Mouse (Mus musculus): ENCODE data around the gene Gm15517. TPM values are rescaled to one million over a fixed set of nuclear protein-coding genes. Genes with fewer than 3 reads are reported as not detected.
"Not testable (repeated sequence)": the region's sequence is repeated elsewhere in the genome, so short reads cannot be mapped to it uniquely, and the experiment has no call there.

Gene Gm15517
- not detected in 2 replicates for polyA plus RNA-seq (2014; fragmentation: Nextera tagmentation; extraction: Ambion mirVana)

DNA sequence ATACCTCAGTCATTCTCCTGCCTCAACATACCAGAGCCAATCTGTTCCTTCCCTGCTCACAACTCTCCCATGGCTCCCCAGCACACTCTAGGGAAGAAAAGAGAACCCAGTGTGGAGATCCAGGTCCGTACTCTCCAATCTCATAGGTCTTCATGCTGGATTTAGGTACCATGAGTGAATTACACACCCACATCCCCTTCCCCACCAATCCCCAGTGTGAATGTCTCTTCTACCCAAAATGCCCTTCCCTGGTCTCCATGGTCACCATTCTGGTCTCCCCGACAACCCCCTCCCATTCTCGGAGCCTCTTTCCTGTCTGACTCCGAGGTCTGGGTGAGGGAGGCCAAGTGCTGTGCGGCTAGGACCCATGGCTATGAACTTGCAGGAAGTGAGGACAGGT is at the start of gene Gm15517:
TSS of gene Gm15517 (plus strand) at position 301 of the 400 bp plus-strand sequence.
- Histone ChIP-seq H3K9me3 (ENCODE audit: control insufficient read depth, low read length) (no peaks in the 10 kb centered on the region), H3K4me2 (replicated peaks; ENCODE audit: low read depth, low read length) (no peak within 1 kb of the TSS), H3K9ac (ENCODE audit: low read depth, low read length) (no peak within 1 kb of the TSS), H3K27me3 (ENCODE audit: control insufficient read depth, insufficient read depth, low read length) (no peaks in the 10 kb centered on the region; the same call in 1 of the 2 replicates), H3K36me3 (ENCODE audit: control insufficient read depth, insufficient read depth, low read length) (no peaks in the 10 kb centered on the region), H3K4me1 (ENCODE audit: control insufficient read depth, insufficient read depth, low read length) (0 out of 2 replicates have a peak, but pooled peaks cover 4% of the 10 kb centered on the region), H3K27ac (ENCODE audit: low read depth, low read length) (no peak within 1 kb of the TSS), H3K4me3 (ENCODE audit: low read length) (no peak within 1 kb of the TSS)
- ATAC-seq (ENCODE audit: low FRiP score, low TSS enrichment): no peak
- 53% methylated on average over 5 of the region's 5 CpGs for WGBS

DNA sequence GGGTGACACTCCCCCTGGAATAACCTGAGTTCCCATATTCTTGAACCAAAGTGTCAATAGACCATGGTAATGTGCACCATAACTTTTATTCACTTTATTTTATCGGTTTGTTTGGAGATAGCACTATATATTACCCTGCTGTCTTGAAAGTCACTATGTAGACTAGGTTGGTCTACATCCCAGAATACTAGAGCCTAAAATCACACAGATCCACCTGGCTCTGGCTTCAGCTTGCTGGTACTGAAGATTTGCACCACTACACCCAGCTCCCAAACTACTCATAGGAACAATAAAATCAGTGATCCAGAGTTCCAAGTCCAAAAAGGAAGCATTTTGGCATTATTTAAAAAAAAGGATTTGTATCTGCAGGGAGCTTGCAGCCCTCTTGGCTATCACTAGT is 45.6 kb upstream of the Gm15517 start, which contains the start of gene Klk1b5:
TSS of gene Klk1b5 (plus strand) at position 301 of the 400 bp plus-strand sequence.
- H3K4me1 ChIP-seq (ENCODE audit: control insufficient read depth, insufficient read depth, low read length): no peaks in the 10 kb centered on the region
- H3K4me3 ChIP-seq (ENCODE audit: low read length): no peak within 1 kb of the TSS
- no peak within 1 kb of the TSS for H3K27ac ChIP-seq (ENCODE audit: low read depth, low read length)
- WGBS: 88% methylated on average over 1 of the region's 1 CpGs
- no peak within 1 kb of the TSS for H3K9ac ChIP-seq (ENCODE audit: low read depth, low read length)
- H3K9me3 ChIP-seq (ENCODE audit: control insufficient read depth, low read length): no peaks in the 10 kb centered on the region
- H3K4me2 ChIP-seq (replicated peaks; ENCODE audit: low read depth, low read length): no peak within 1 kb of the TSS
- no peak for ATAC-seq (ENCODE audit: low FRiP score, low TSS enrichment)
- no peaks in the 10 kb centered on the region for H3K27me3 ChIP-seq (ENCODE audit: control insufficient read depth, insufficient read depth, low read length)
- H3K36me3 ChIP-seq (ENCODE audit: control insufficient read depth, insufficient read depth, low read length): no peaks in the 10 kb centered on the region

DNA sequence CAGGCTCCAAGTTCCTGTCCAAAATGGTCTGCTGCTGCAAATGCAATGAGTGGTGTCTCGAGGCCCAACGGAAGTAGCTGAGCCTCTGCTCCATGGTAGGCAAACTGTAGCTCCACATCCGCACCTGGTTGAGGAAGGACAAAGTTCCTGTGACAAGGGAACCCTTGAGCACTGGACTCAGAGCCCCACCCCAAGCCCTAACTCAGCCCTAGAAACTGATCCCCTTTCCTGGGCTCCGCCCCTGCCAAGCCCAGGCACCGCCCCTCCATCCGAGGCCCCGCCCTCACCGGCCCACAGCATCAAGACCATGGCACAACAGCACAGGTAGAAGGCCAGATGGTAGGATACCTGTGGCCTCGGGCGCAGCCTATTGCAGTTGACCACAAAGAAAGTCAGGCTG is 39.6 kb upstream of the Gm15517 start:
- not testable (repeated sequence) for H3K27me3 ChIP-seq (ENCODE audit: control insufficient read depth, insufficient read depth, low read length); H3K4me1 ChIP-seq (ENCODE audit: control insufficient read depth, insufficient read depth, low read length); H3K36me3 ChIP-seq (ENCODE audit: control insufficient read depth, insufficient read depth, low read length); H3K9me3 ChIP-seq (ENCODE audit: control insufficient read depth, low read length); H3K4me3 ChIP-seq (ENCODE audit: low read length); H3K4me2 ChIP-seq (replicated peaks; ENCODE audit: low read depth, low read length); H3K27ac ChIP-seq (ENCODE audit: low read depth, low read length); ATAC-seq (ENCODE audit: low FRiP score, low TSS enrichment); H3K9ac ChIP-seq (ENCODE audit: low read depth, low read length)
- WGBS: 63% methylated on average over 8 of the region's 10 CpGs

DNA sequence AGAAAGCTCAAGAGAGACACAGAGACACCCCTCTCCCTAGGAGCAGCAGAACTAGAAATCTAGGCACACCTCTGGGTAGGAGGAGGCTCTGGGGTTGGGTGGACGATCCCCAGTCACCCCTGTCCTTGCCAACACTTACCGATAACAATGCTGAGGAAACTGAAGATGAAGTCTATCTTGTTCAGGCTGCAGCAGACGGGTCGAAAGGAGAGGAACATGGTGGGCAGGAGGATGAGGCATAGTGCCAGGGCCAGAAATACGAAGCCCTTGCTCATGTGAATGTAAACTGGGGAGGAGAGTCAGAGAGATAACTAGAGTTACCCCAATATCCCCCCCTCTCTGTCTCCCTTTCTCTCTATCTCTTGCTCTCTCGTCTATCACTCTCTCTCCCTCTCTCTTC is 38.9 kb upstream of the Gm15517 start:
- H3K36me3 ChIP-seq (ENCODE audit: control insufficient read depth, insufficient read depth, low read length); H3K9me3 ChIP-seq (ENCODE audit: control insufficient read depth, low read length); H3K4me1 ChIP-seq (ENCODE audit: control insufficient read depth, insufficient read depth, low read length); H3K27ac ChIP-seq (ENCODE audit: low read depth, low read length); H3K27me3 ChIP-seq (ENCODE audit: control insufficient read depth, insufficient read depth, low read length); H3K4me2 ChIP-seq (replicated peaks; ENCODE audit: low read depth, low read length); H3K9ac ChIP-seq (ENCODE audit: low read depth, low read length); ATAC-seq (ENCODE audit: low FRiP score, low TSS enrichment); H3K4me3 ChIP-seq (ENCODE audit: low read length): not testable (repeated sequence)
- 76% methylated on average over 6 of the region's 6 CpGs for WGBS

DNA sequence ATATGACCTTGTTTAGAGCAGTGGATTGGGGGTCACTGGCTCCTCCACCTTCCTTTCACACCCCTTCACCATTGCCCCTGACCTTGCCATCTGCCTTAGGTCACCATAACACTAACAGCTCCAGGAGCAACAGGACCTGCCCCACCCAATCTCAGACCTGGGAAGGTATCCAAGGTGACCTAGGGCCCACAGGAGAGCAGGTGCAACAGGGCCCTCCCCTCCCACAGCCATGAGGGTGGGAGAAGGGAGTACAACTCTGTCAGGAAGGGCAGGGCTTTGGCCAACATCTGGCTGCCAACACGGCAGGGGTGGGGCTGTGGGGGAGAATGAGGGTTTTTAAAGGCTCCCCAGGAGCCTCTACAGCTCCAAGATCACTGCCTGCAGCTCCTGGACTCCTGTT is 36.2 kb upstream of the Gm15517 start, which contains the start of gene Klk1:
TSS of gene Klk1 (plus strand) at position 285 of the 400 bp plus-strand sequence.
- H3K36me3 ChIP-seq (ENCODE audit: control insufficient read depth, insufficient read depth, low read length): no peaks in the 10 kb centered on the region
- H3K9ac ChIP-seq (ENCODE audit: low read depth, low read length): no peak within 1 kb of the TSS
- H3K4me3 ChIP-seq (ENCODE audit: low read length): no peak within 1 kb of the TSS
- H3K4me1 ChIP-seq (ENCODE audit: control insufficient read depth, insufficient read depth, low read length): no peaks in the 10 kb centered on the region
- WGBS: 47% methylated on average over 1 of the region's 1 CpGs
- no peak within 1 kb of the TSS for H3K27ac ChIP-seq (ENCODE audit: low read depth, low read length)
- no peak for ATAC-seq (ENCODE audit: low FRiP score, low TSS enrichment)
- H3K27me3 ChIP-seq (ENCODE audit: control insufficient read depth, insufficient read depth, low read length): no peaks in the 10 kb centered on the region
- H3K9me3 ChIP-seq (ENCODE audit: control insufficient read depth, low read length): no peaks in the 10 kb centered on the region
- no peak within 1 kb of the TSS for H3K4me2 ChIP-seq (replicated peaks; ENCODE audit: low read depth, low read length)

DNA sequence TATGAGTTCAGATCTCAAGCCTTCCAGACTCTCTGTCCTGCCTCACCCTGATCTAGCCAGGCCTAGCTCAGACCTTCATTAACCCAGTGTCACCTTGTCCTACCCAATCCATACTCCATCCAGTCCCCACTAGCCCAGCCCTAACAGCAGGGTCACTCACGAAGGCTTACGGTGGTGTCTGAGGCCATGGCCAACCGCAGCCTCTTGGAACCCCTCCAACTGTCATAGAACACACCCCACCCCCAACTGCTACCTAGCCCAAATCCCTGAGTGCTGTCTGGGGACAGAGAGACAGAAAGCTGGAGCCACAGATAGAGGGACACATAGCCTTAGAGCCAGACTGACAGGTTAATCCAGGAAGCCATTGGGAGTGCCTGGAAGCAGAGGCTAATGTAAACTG is 25.3 kb upstream of the Gm15517 start, which contains the start of gene Gm36864:
TSS of gene Gm36864 (plus strand) at position 269 of the 400 bp plus-strand sequence.
- Histone ChIP-seq H3K27me3 (ENCODE audit: control insufficient read depth, insufficient read depth, low read length) (no peaks in the 10 kb centered on the region), H3K9me3 (ENCODE audit: control insufficient read depth, low read length) (no peaks in the 10 kb centered on the region), H3K9ac (ENCODE audit: low read depth, low read length) (no peak within 1 kb of the TSS), H3K4me3 (ENCODE audit: low read length) (no peak within 1 kb of the TSS), H3K4me2 (replicated peaks; ENCODE audit: low read depth, low read length) (no peak within 1 kb of the TSS), H3K4me1 (ENCODE audit: control insufficient read depth, insufficient read depth, low read length) (no peaks in the 10 kb centered on the region), H3K36me3 (ENCODE audit: control insufficient read depth, insufficient read depth, low read length) (no peaks in the 10 kb centered on the region), H3K27ac (ENCODE audit: low read depth, low read length) (no peak within 1 kb of the TSS)
- 84% methylated on average over 3 of the region's 3 CpGs for WGBS
- no peak for ATAC-seq (ENCODE audit: low FRiP score, low TSS enrichment)

DNA sequence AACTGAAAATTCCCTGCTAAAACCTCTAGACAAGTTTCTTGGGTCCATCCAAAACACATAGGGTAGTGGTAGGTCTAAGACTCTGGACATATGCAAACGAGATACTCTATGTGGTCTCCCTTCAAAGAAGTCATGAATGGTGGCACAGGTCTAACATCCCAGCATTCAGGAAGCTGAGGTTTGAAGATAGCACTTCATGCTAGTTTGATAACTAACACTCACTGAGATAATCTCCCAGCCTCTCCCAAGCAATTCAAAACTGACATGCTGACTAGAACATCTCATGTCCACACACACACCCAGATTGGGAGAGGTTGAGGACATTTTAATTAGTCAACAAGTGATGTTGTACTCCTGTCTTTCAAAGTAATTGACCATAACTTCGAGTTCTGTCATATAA is 21.3 kb upstream of the Gm15517 start:
- Histone ChIP-seq H3K4me1 (ENCODE audit: control insufficient read depth, insufficient read depth, low read length) (no peaks in the 10 kb centered on the region), H3K9me3 (ENCODE audit: control insufficient read depth, low read length) (no peaks in the 10 kb centered on the region), H3K4me2 (replicated peaks; ENCODE audit: low read depth, low read length) (no peak overlapping the region), H3K9ac (ENCODE audit: low read depth, low read length) (no peak overlapping the region), H3K36me3 (ENCODE audit: control insufficient read depth, insufficient read depth, low read length) (no peaks in the 10 kb centered on the region), H3K27me3 (ENCODE audit: control insufficient read depth, insufficient read depth, low read length) (no peaks in the 10 kb centered on the region), H3K4me3 (ENCODE audit: low read length) (no peak overlapping the region), H3K27ac (ENCODE audit: low read depth, low read length) (no peak overlapping the region)
- 55% methylated on average over 2 of the region's 2 CpGs for WGBS
- ATAC-seq (ENCODE audit: low FRiP score, low TSS enrichment): no peak

DNA sequence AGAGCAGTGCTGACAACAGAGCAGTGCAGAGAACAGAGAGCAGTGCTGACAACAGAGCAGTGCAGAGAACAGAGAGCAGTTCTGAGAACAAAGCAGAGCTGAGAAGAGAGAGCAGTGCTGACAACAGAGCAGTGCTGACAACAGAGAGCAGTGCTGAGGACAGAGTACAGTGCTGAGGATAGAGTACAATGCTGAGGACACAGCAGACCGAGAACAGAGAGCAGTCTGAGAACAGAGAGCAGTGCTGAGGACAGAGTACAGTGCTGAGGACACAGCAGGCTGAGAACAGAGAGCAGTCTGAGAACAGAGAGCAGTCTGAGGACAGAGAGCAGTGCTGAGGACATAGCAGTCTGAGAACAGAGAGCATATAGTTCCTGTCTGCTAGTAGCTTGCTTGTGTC is 20.5 kb upstream of the Gm15517 start:
- Histone ChIP-seq H3K4me1 (ENCODE audit: control insufficient read depth, insufficient read depth, low read length) (peaks cover 5% of the 10 kb centered on the region), H3K27me3 (ENCODE audit: control insufficient read depth, insufficient read depth, low read length) (no peaks in the 10 kb centered on the region), H3K27ac (ENCODE audit: low read depth, low read length) (no peak overlapping the region), H3K9me3 (ENCODE audit: control insufficient read depth, low read length) (no peaks in the 10 kb centered on the region), H3K9ac (ENCODE audit: low read depth, low read length) (no peak overlapping the region), H3K4me2 (replicated peaks; ENCODE audit: low read depth, low read length) (no peak overlapping the region), H3K36me3 (ENCODE audit: control insufficient read depth, insufficient read depth, low read length) (no peaks in the 10 kb centered on the region), H3K4me3 (ENCODE audit: low read length) (no peak overlapping the region)
- WGBS: 58% methylated on average over 1 of the region's 1 CpGs
- ATAC-seq (ENCODE audit: low FRiP score, low TSS enrichment): no peak

DNA sequence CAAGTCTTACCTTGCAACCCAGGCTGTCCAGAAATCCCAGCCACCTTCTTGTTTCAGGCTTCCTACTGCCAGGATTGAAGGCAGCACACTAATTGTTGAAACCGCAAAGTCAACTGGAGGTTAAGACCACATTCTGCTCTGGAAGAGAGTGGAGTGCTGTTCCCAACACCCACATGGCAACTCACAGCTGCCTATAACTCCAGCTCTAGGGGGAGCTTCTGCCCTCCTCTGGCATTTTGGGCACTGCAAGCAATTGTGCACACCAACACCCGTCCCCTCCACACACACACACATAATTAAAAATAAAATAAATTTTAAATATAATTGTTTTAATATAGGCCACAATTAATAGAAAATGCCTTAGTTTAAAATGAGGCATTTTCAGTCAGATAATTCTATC is 20.1 kb upstream of the Gm15517 start:
- no peaks in the 10 kb centered on the region for H3K27me3 ChIP-seq (ENCODE audit: control insufficient read depth, insufficient read depth, low read length)
- H3K36me3 ChIP-seq (ENCODE audit: control insufficient read depth, insufficient read depth, low read length): no peaks in the 10 kb centered on the region
- 71% methylated on average over 2 of the region's 2 CpGs for WGBS
- H3K4me3 ChIP-seq (ENCODE audit: low read length): no peak overlapping the region
- no peak overlapping the region for H3K27ac ChIP-seq (ENCODE audit: low read depth, low read length)
- H3K4me2 ChIP-seq (replicated peaks; ENCODE audit: low read depth, low read length): no peak overlapping the region
- no peak overlapping the region for H3K9ac ChIP-seq (ENCODE audit: low read depth, low read length)
- peaks cover 5% of the 10 kb centered on the region for H3K4me1 ChIP-seq (ENCODE audit: control insufficient read depth, insufficient read depth, low read length)
- H3K9me3 ChIP-seq (ENCODE audit: control insufficient read depth, low read length): no peaks in the 10 kb centered on the region
- ATAC-seq (ENCODE audit: low FRiP score, low TSS enrichment): no peak

All from kidney, embryonic 14.5 days (tissue).